Mouse (Mus musculus) megakaryocyte, embryonic 14.5 days (primary cell): ENCODE results near the gene Zbtb22.

Source experiments
- FLI1 ChIP-seq: IDR thresholded peaks from 2 replicates; pipeline ENCODE4 v1.6.1; 2012; ENCODE audit warnings: low read length, inconsistent platforms, mixed read lengths
- GATA1 ChIP-seq: IDR thresholded peaks from 3 replicates; pipeline ENCODE4 v1.6.1; 2012; ENCODE audit warnings: mixed read lengths, low read length, inconsistent platforms, borderline replicate concordance

- TF ChIP-seq FLI1 (no peak), GATA1 (no peak)
These were observed 21.3 kb downstream of the Zbtb22 start for GRCm38 (mm10) chr17:33936993-33937392.
